In genomic region chr13:32866484-32866883, GRCm38 (mm10) we compare ENCODE assay signal across 9 mouse cellular contexts. TPM values are rescaled to one million over a fixed set of nuclear protein-coding genes. Genes with fewer than 3 reads are reported as not detected.
DNase-seq lines count a peak whose midpoint lies in the region; ATAC-seq lines count a peak whose summit lies in the region.
"Had no signal": no experiment of that assay in that cellular context is flagged by ENCODE, and none has a peak within 500 bp of the region (broad histone marks: within the 10 kb centered on the region; RNA-seq: fewer than 3 reads in every experiment).

No protein-coding gene starts in this region.

- no peak overlapping the region for H3K4me2 ChIP-seq in forebrain, embryonic 16.5 days (ENCODE audit: low read length)
- H3K4me2 ChIP-seq in hindbrain, embryonic 14.5 days (replicated peaks) = no peak overlapping the region
- H3K4me2 ChIP-seq: lung, embryonic 15.5 days had no signal

- no peaks in the 10 kb centered on the region for H3K9me3 ChIP-seq in forebrain, embryonic 16.5 days (ENCODE audit: control insufficient read depth, low read length)
- H3K9me3 ChIP-seq in hindbrain, embryonic 14.5 days (ENCODE audit: control insufficient read depth, low read length) = no peaks in the 10 kb centered on the region
- H3K9me3 ChIP-seq: lung, embryonic 15.5 days had no signal

- ATAC-seq in cerebellum, adult (ENCODE audit: insufficient number of reproducible peaks, low FRiP score, low TSS enrichment) = peak; percentile 92
- ATAC-seq in forebrain, embryonic 16.5 days = peak; percentile 78
- peak; percentile 73; the same call in 1 of the 2 replicates for ATAC-seq in hindbrain, embryonic 14.5 days (ENCODE audit: low FRiP score)
- peak; percentile 83 for ATAC-seq in megakaryocyte, adult 5-6 weeks (ENCODE audit: poor library complexity, severe bottlenecking)

- no peaks in the 10 kb centered on the region for H3K27me3 ChIP-seq in forebrain, embryonic 16.5 days (replicated peaks; ENCODE audit: control insufficient read depth, insufficient read depth, low read length)
- no peaks in the 10 kb centered on the region for H3K27me3 ChIP-seq in hindbrain, embryonic 14.5 days (ENCODE audit: control insufficient read depth, insufficient read depth, low read length)
- H3K27me3 ChIP-seq: lung, embryonic 15.5 days had no signal

- no peaks in the 10 kb centered on the region for H3K4me1 ChIP-seq in forebrain, embryonic 16.5 days (replicated peaks; ENCODE audit: control insufficient read depth, insufficient read depth, low read length)
- H3K4me1 ChIP-seq in hindbrain, embryonic 14.5 days (replicated peaks; ENCODE audit: control insufficient read depth, insufficient read depth, low read length) = no peaks in the 10 kb centered on the region
- H3K4me1 ChIP-seq: lung, embryonic 15.5 days had no signal

- H3K36me3 ChIP-seq in forebrain, embryonic 16.5 days (ENCODE audit: control insufficient read depth, insufficient read depth) = no peaks in the 10 kb centered on the region
- H3K36me3 ChIP-seq in hindbrain, embryonic 14.5 days (replicated peaks; ENCODE audit: control insufficient read depth, insufficient read depth) = no peaks in the 10 kb centered on the region
- H3K36me3 ChIP-seq: lung, embryonic 15.5 days had no signal

- H3K4me3 ChIP-seq in forebrain, embryonic 16.5 days (replicated peaks; ENCODE audit: low read length) = no peak overlapping the region
- H3K4me3 ChIP-seq in hindbrain, embryonic 14.5 days (replicated peaks; ENCODE audit: low read length) = no peak overlapping the region
- H3K4me3 ChIP-seq: lung, embryonic 15.5 days had no signal

- H3K27ac ChIP-seq in forebrain, embryonic 16.5 days (ENCODE audit: low read length) = no peak overlapping the region
- H3K27ac ChIP-seq in hindbrain, embryonic 14.5 days = no peak overlapping the region
- H3K27ac ChIP-seq: lung, embryonic 15.5 days had no signal

- 6% methylated on average over 9 of the region's 9 CpGs for WGBS in forebrain, embryonic 16.5 days
- WGBS in hindbrain, embryonic 14.5 days = 7% methylated on average over 9 of the region's 9 CpGs

- peak; percentile 28 for DNase-seq in MEL-GATA-1-ER (ENCODE audit: extremely low read depth, low read depth)
- DNase-seq in hindbrain, embryonic 14.5 days (ENCODE audit: low spot score) = peak; percentile 81
- peak; percentile 48 to 64 for DNase-seq in layer of hippocampus, postnatal 14 days (ENCODE audit: low spot score in 2 of 2)
- DNase-seq in right cerebral cortex, postnatal 14 days = peak; percentile 82
- DNase-seq in urinary bladder, postnatal 25 days (ENCODE audit: low spot score) = peak; percentile 72

- H3K9ac ChIP-seq in forebrain, embryonic 16.5 days (replicated peaks; ENCODE audit: low read depth, low read length) = no peak overlapping the region
- H3K9ac ChIP-seq in hindbrain, embryonic 14.5 days = no peak overlapping the region
- H3K9ac ChIP-seq: lung, embryonic 15.5 days had no signal

RNA-seq across cellular contexts. Expression of gene Serpinb1a, which starts 15.5 kb away (rescaled TPM):
- polyA plus RNA-seq in forebrain, embryonic 16.5 days (2015; fragmentation: Nextera tagmentation; extraction: Ambion mirVana) = 1.5 and 1.6 TPM in 2 replicates
- 2.5 and 2.6 TPM in 2 replicates for polyA plus RNA-seq in hindbrain, embryonic 14.5 days (2014; fragmentation: Nextera tagmentation; extraction: Ambion mirVana)
- total RNA-seq in layer of hippocampus, postnatal 14 days (2021) = 1 to 10 TPM in 1 of 2 experiments, under 1 TPM in 1; 0.55 to 1.5 TPM
- total RNA-seq in megakaryocyte, adult 5-6 weeks (2015) = 147 and 163 TPM in 2 replicates
- total RNA-seq in megakaryocyte, adult 5-6 weeks (2017) = 189 and 208 TPM in 2 replicates

RNA-seq across cellular contexts. Expression of gene Serpinb1c, which starts 31.5 kb away (rescaled TPM):
- not detected in 2 replicates for polyA plus RNA-seq in forebrain, embryonic 16.5 days (2015; fragmentation: Nextera tagmentation; extraction: Ambion mirVana)
- polyA plus RNA-seq in hindbrain, embryonic 14.5 days (2014; fragmentation: Nextera tagmentation; extraction: Ambion mirVana) = not detected in 2 replicates
- under 1 TPM in 1 of 2 experiments, not detected in 1; 0.35 TPM for total RNA-seq in layer of hippocampus, postnatal 14 days (2021)
- total RNA-seq in megakaryocyte, adult 5-6 weeks (2015) = not detected in 2 replicates
- not detected in 2 replicates for total RNA-seq in megakaryocyte, adult 5-6 weeks (2017)
- polyA plus RNA-seq: lung, embryonic 15.5 days had no signal

Comparison
In these comparisons a context has a peak if more than half of its experiments do, and no peak if none do; other contexts are left out.
1. DNase-seq: peak in every context shown above with its lines; median percentile 82 in right cerebral cortex, postnatal 14 days; 81 in hindbrain, embryonic 14.5 days; 72 in urinary bladder, postnatal 25 days; 56 in layer of hippocampus, postnatal 14 days; 28 in MEL-GATA-1-ER.
2. RNA of gene Serpinb1a, which starts 15.5 kb away (total RNA-seq): 147 to 208 TPM in megakaryocyte, adult 5-6 weeks; 0.55 to 1.5 TPM in layer of hippocampus, postnatal 14 days; every median in the first group is over 10 times any median in the second.
3. Peak in every context shown above with its lines, with median percentiles within 50 percentile points of each other: ATAC-seq.